Mouse (Mus musculus): ENCODE results near the gene Alox12e. TPM values are rescaled to one million over a fixed set of nuclear protein-coding genes. Genes with fewer than 3 reads are reported as not detected.

Alox12e gene
- polyA plus RNA-seq, 2 experiments, result 0.09 to 0.26 TPM

DNA sequence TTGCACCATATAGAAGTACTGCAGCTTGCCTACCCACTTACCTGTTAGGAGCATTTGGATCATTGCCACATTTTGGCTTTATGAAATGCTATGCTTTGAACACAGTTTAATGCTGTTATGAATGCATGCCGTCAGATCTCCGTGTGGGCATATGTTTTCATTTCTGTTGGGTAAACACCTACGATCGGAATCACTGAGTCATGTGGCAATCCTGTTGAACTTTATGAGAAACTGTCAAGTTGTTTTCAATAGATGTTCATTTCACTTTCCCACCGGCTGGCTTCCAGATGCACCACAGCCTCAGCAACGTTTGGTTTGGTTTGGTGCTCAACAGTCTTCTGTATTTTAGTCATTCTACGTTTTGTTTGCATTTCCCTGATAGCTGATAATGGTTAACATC lies 50.8 kb downstream of the Alox12e start:
- WGBS, result 62% methylated on average over 7 of the region's 7 CpGs
- H3K4me3 ChIP-seq (replicated peaks; ENCODE audit: low read length), result no peak overlapping the region
- no peak overlapping the region for H3K27ac ChIP-seq (replicated peaks; ENCODE audit: low read depth, low read length)
- H3K4me1 ChIP-seq (ENCODE audit: control insufficient read depth, insufficient read depth, low read length), result no peaks in the 10 kb centered on the region
- no peak for TF ChIP-seq POLR2A (IDR thresholded peaks at IDR 0.05; ENCODE audit: borderline replicate concordance, extremely low read depth, insufficient read depth, insufficient read length)
- H3K4me2 ChIP-seq (replicated peaks; ENCODE audit: low read depth, low read length, severe bottlenecking), result no peak overlapping the region
- no peaks in the 10 kb centered on the region for H3K9me3 ChIP-seq (ENCODE audit: control insufficient read depth, low read length)
- ATAC-seq (ENCODE audit: low FRiP score, low read depth) (no peak), DNase-seq (ENCODE audit: low spot score) (peak; percentile 14)
- no peaks in the 10 kb centered on the region for H3K27me3 ChIP-seq (ENCODE audit: control insufficient read depth, insufficient read depth, low read length)
- H3K36me3 ChIP-seq (ENCODE audit: control insufficient read depth, insufficient read depth, low read length), result no peaks in the 10 kb centered on the region
- H3K9ac ChIP-seq (ENCODE audit: low read depth, low read length, severe bottlenecking), result no peak overlapping the region

GRCm38 (mm10) chr11:70266405-70266804 lies 56.0 kb downstream of the Alox12e start:
- no peaks in the 10 kb centered on the region for H3K9me3 ChIP-seq (ENCODE audit: control insufficient read depth, low read length)
- TF ChIP-seq POLR2A (IDR thresholded peaks at IDR 0.05; ENCODE audit: borderline replicate concordance, extremely low read depth, insufficient read depth, insufficient read length), result no peak
- no peak overlapping the region for H3K4me3 ChIP-seq (replicated peaks; ENCODE audit: low read length)
- H3K9ac ChIP-seq (ENCODE audit: low read depth, low read length, severe bottlenecking), result no peak overlapping the region
- peak overlapping the region; percentile 3; the same call in 1 of the 2 replicates for H3K27ac ChIP-seq (replicated peaks; ENCODE audit: low read depth, low read length)
- no peak overlapping the region for H3K4me2 ChIP-seq (replicated peaks; ENCODE audit: low read depth, low read length, severe bottlenecking)
- no peaks in the 10 kb centered on the region for H3K27me3 ChIP-seq (ENCODE audit: control insufficient read depth, insufficient read depth, low read length)
- H3K4me1 ChIP-seq (ENCODE audit: control insufficient read depth, insufficient read depth, low read length), result 0 out of 2 replicates have a peak, but pooled peaks cover 6% of the 10 kb centered on the region
- 77% methylated on average over 1 of the region's 1 CpGs for WGBS
- H3K36me3 ChIP-seq (ENCODE audit: control insufficient read depth, insufficient read depth, low read length), result no peaks in the 10 kb centered on the region
- DNase-seq (ENCODE audit: low spot score) (peak; percentile 82), ATAC-seq (ENCODE audit: low FRiP score, low read depth) (no peak)

GRCm38 (mm10) chr11:70265819-70266218 lies 56.6 kb downstream of the Alox12e start:
- H3K27me3 ChIP-seq (ENCODE audit: control insufficient read depth, insufficient read depth, low read length), result no peaks in the 10 kb centered on the region
- H3K9ac ChIP-seq (ENCODE audit: low read depth, low read length, severe bottlenecking), result no peak overlapping the region
- H3K36me3 ChIP-seq (ENCODE audit: control insufficient read depth, insufficient read depth, low read length), result no peaks in the 10 kb centered on the region
- peak; percentile 30 for DNase-seq (ENCODE audit: low spot score)
- no peak overlapping the region for H3K4me2 ChIP-seq (replicated peaks; ENCODE audit: low read depth, low read length, severe bottlenecking)
- H3K4me3 ChIP-seq (replicated peaks; ENCODE audit: low read length), result no peak overlapping the region
- WGBS, result 55% methylated on average over 4 of the region's 4 CpGs
- no peaks in the 10 kb centered on the region for H3K9me3 ChIP-seq (ENCODE audit: control insufficient read depth, low read length)
- H3K27ac ChIP-seq (replicated peaks; ENCODE audit: low read depth, low read length), result peak overlapping the region; percentile 3; the same call in 1 of the 2 replicates
- H3K4me1 ChIP-seq (ENCODE audit: control insufficient read depth, insufficient read depth, low read length), result 0 out of 2 replicates have a peak, but pooled peaks cover 6% of the 10 kb centered on the region
- no peak for ATAC-seq (ENCODE audit: low FRiP score, low read depth)
- no peak for TF ChIP-seq POLR2A (IDR thresholded peaks at IDR 0.05; ENCODE audit: borderline replicate concordance, extremely low read depth, insufficient read depth, insufficient read length)

Other genes with a start within 250 kb of the Alox12e start
- gene Asgr2, start 230.0 kb downstream of the Alox12e start, polyA plus RNA-seq (2012; rRNA removed), result 0.24 and 0.53 TPM in 2 replicates
- 0.21 TPM in 1 of 2 replicates, not detected in the other for gene Asgr2, start 230.0 kb downstream of the Alox12e start, polyA plus RNA-seq (2014; fragmentation: Nextera tagmentation; extraction: Ambion mirVana)
- 0.28 and 1.1 TPM in 2 replicates for gene Mgl2, start 192.3 kb downstream of the Alox12e start, polyA plus RNA-seq (2012; rRNA removed)
- 0.61 and 1.5 TPM in 2 replicates for gene Mgl2, start 192.3 kb downstream of the Alox12e start, polyA plus RNA-seq (2014; fragmentation: Nextera tagmentation; extraction: Ambion mirVana)
- 0.85 and 1.6 TPM in 2 replicates for gene Clec10a, start 166.4 kb downstream of the Alox12e start, polyA plus RNA-seq (2012; rRNA removed)
- 1.2 and 1.8 TPM in 2 replicates for gene Clec10a, start 166.4 kb downstream of the Alox12e start, polyA plus RNA-seq (2014; fragmentation: Nextera tagmentation; extraction: Ambion mirVana)
- gene Slc16a11, start 109.9 kb downstream of the Alox12e start, polyA plus RNA-seq (2012; rRNA removed), result 0.79 and 1.3 TPM in 2 replicates
- gene Slc16a11, start 109.9 kb downstream of the Alox12e start, polyA plus RNA-seq (2014; fragmentation: Nextera tagmentation; extraction: Ambion mirVana), result 0.21 and 0.47 TPM in 2 replicates
- 9.3 and 11.1 TPM in 2 replicates for gene Slc16a13, start 101.6 kb downstream of the Alox12e start, polyA plus RNA-seq (2012; rRNA removed)
- 9.2 and 9.6 TPM in 2 replicates for gene Slc16a13, start 101.6 kb downstream of the Alox12e start, polyA plus RNA-seq (2014; fragmentation: Nextera tagmentation; extraction: Ambion mirVana)
- gene Bcl6b, start 92.8 kb downstream of the Alox12e start, polyA plus RNA-seq (2012; rRNA removed), result 11.2 and 12.2 TPM in 2 replicates
- gene Bcl6b, start 92.8 kb downstream of the Alox12e start, polyA plus RNA-seq (2014; fragmentation: Nextera tagmentation; extraction: Ambion mirVana), result 11.7 and 12.2 TPM in 2 replicates
- gene 0610010K14Rik, start 84.7 kb downstream of the Alox12e start, polyA plus RNA-seq (2012; rRNA removed), result 167 and 171 TPM in 2 replicates
- gene 0610010K14Rik, start 84.7 kb downstream of the Alox12e start, polyA plus RNA-seq (2014; fragmentation: Nextera tagmentation; extraction: Ambion mirVana), result 178 and 193 TPM in 2 replicates
- 15.1 and 15.7 TPM in 2 replicates for gene Gm21988, start 82.8 kb downstream of the Alox12e start, polyA plus RNA-seq (2012; rRNA removed)
- gene Gm21988, start 82.8 kb downstream of the Alox12e start, polyA plus RNA-seq (2014; fragmentation: Nextera tagmentation; extraction: Ambion mirVana), result 12.9 and 13.1 TPM in 2 replicates
- 54.0 and 63.2 TPM in 2 replicates for gene Rnasek, start 82.8 kb downstream of the Alox12e start, polyA plus RNA-seq (2012; rRNA removed)
- gene Rnasek, start 82.8 kb downstream of the Alox12e start, polyA plus RNA-seq (2014; fragmentation: Nextera tagmentation; extraction: Ambion mirVana), result 171 and 176 TPM in 2 replicates
- gene Alox12, start 67.3 kb downstream of the Alox12e start, polyA plus RNA-seq (2012; rRNA removed), result 7.4 and 7.8 TPM in 2 replicates
- gene Alox12, start 67.3 kb downstream of the Alox12e start, polyA plus RNA-seq (2014; fragmentation: Nextera tagmentation; extraction: Ambion mirVana), result 8.0 and 11.1 TPM in 2 replicates
- 0.15 and 0.31 TPM in 2 replicates for gene Alox15, start 29.4 kb upstream of the Alox12e start, polyA plus RNA-seq (2012; rRNA removed)
- gene Alox15, start 29.4 kb upstream of the Alox12e start, polyA plus RNA-seq (2014; fragmentation: Nextera tagmentation; extraction: Ambion mirVana), result 0.25 TPM in 1 of 2 replicates, not detected in the other
- gene Pelp1, start 87.4 kb upstream of the Alox12e start, polyA plus RNA-seq (2012; rRNA removed), result 37.1 and 45.2 TPM in 2 replicates
- 34.8 and 38.1 TPM in 2 replicates for gene Pelp1, start 87.4 kb upstream of the Alox12e start, polyA plus RNA-seq (2014; fragmentation: Nextera tagmentation; extraction: Ambion mirVana)
- gene Arrb2, start 110.0 kb upstream of the Alox12e start, polyA plus RNA-seq (2012; rRNA removed), result 48.7 and 53.6 TPM in 2 replicates
- gene Arrb2, start 110.0 kb upstream of the Alox12e start, polyA plus RNA-seq (2014; fragmentation: Nextera tagmentation; extraction: Ambion mirVana), result 18.5 and 21.5 TPM in 2 replicates
- gene Med11, start 129.3 kb upstream of the Alox12e start, polyA plus RNA-seq (2012; rRNA removed), result 27.6 and 32.4 TPM in 2 replicates
- gene Med11, start 129.3 kb upstream of the Alox12e start, polyA plus RNA-seq (2014; fragmentation: Nextera tagmentation; extraction: Ambion mirVana), result 44.8 and 47.4 TPM in 2 replicates
- 1.1 and 1.4 TPM in 2 replicates for gene Zmynd15, start 136.8 kb upstream of the Alox12e start, polyA plus RNA-seq (2012; rRNA removed)
- gene Zmynd15, start 136.8 kb upstream of the Alox12e start, polyA plus RNA-seq (2014; fragmentation: Nextera tagmentation; extraction: Ambion mirVana), result 0.46 and 0.92 TPM in 2 replicates
- gene Cxcl16, start 137.4 kb upstream of the Alox12e start, polyA plus RNA-seq (2012; rRNA removed), result 4.4 and 5.9 TPM in 2 replicates
- gene Cxcl16, start 137.4 kb upstream of the Alox12e start, polyA plus RNA-seq (2014; fragmentation: Nextera tagmentation; extraction: Ambion mirVana), result 4.3 and 6.3 TPM in 2 replicates
- 0.29 and 0.50 TPM in 2 replicates for gene Tm4sf5, start 182.6 kb upstream of the Alox12e start, polyA plus RNA-seq (2012; rRNA removed)
- 0.33 and 0.95 TPM in 2 replicates for gene Tm4sf5, start 182.6 kb upstream of the Alox12e start, polyA plus RNA-seq (2014; fragmentation: Nextera tagmentation; extraction: Ambion mirVana)
- 0.14 TPM in 1 of 2 replicates, not detected in the other for gene Vmo1, start 192.0 kb upstream of the Alox12e start, polyA plus RNA-seq (2012; rRNA removed)
- gene Vmo1, start 192.0 kb upstream of the Alox12e start, polyA plus RNA-seq (2014; fragmentation: Nextera tagmentation; extraction: Ambion mirVana), result 0.30 TPM in 1 of 2 replicates, not detected in the other
- gene Gltpd2, start 196.6 kb upstream of the Alox12e start, polyA plus RNA-seq (2012; rRNA removed), result 0.24 and 0.36 TPM in 2 replicates
- 0.54 and 0.73 TPM in 2 replicates for gene Gltpd2, start 196.6 kb upstream of the Alox12e start, polyA plus RNA-seq (2014; fragmentation: Nextera tagmentation; extraction: Ambion mirVana)
- 421 and 423 TPM in 2 replicates for gene Psmb6, start 202.7 kb upstream of the Alox12e start, polyA plus RNA-seq (2012; rRNA removed)
- 755 and 779 TPM in 2 replicates for gene Psmb6, start 202.7 kb upstream of the Alox12e start, polyA plus RNA-seq (2014; fragmentation: Nextera tagmentation; extraction: Ambion mirVana)
- gene Gm40193, start 210.3 kb upstream of the Alox12e start, polyA plus RNA-seq (2012; rRNA removed), result 1.2 TPM in 1 of 2 replicates, not detected in the other
- not detected in 2 replicates for gene Gm40193, start 210.3 kb upstream of the Alox12e start, polyA plus RNA-seq (2014; fragmentation: Nextera tagmentation; extraction: Ambion mirVana)
- 18.9 and 22.6 TPM in 2 replicates for gene Pld2, start 217.4 kb upstream of the Alox12e start, polyA plus RNA-seq (2012; rRNA removed)
- 5.8 and 7.5 TPM in 2 replicates for gene Pld2, start 217.4 kb upstream of the Alox12e start, polyA plus RNA-seq (2014; fragmentation: Nextera tagmentation; extraction: Ambion mirVana)
- 91.2 and 114 TPM in 2 replicates for gene Mink1, start 240.3 kb upstream of the Alox12e start, polyA plus RNA-seq (2012; rRNA removed)
- gene Mink1, start 240.3 kb upstream of the Alox12e start, polyA plus RNA-seq (2014; fragmentation: Nextera tagmentation; extraction: Ambion mirVana), result 19.8 and 23.0 TPM in 2 replicates